Mouse (Mus musculus): ENCODE results near the gene Cyp2d26.

- TF ChIP-seq CTCF (IDR thresholded peaks at IDR 0.05; ENCODE audit: low read depth) (no peak), EP300 (optimal IDR thresholded peaks at IDR 0.05) (no peak)
Measured at GRCm38 (mm10) chr15:82810556-82810955, 16.5 kb upstream of the Cyp2d26 start.

Measured in stomach, postnatal 0 days (tissue).